Mouse (Mus musculus) bone marrow macrophage, adult 2 months (primary cell): ENCODE measurements around the gene Ppp1r8.

Source experiments
- CTCF ChIP-seq: IDR thresholded peaks from 2 replicates; pipeline ENCODE4 v1.5.1; 2012; ENCODE audit warnings: low read depth, mild to moderate bottlenecking, low read length, moderate library complexity
- POLR2A ChIP-seq: IDR thresholded peaks from 2 replicates; pipeline ENCODE4 v1.6.1; 2012; ENCODE audit warnings: mild to moderate bottlenecking, low read depth, low read length, borderline replicate concordance

GRCm38 (mm10) chr4:132884844-132885374 lies 41.9 kb upstream of the Ppp1r8 start:
- TF ChIP-seq POLR2A (no peak), CTCF (no peak)
